ENCODE assay signal across 21 mouse cellular contexts in the genomic region with DNA sequence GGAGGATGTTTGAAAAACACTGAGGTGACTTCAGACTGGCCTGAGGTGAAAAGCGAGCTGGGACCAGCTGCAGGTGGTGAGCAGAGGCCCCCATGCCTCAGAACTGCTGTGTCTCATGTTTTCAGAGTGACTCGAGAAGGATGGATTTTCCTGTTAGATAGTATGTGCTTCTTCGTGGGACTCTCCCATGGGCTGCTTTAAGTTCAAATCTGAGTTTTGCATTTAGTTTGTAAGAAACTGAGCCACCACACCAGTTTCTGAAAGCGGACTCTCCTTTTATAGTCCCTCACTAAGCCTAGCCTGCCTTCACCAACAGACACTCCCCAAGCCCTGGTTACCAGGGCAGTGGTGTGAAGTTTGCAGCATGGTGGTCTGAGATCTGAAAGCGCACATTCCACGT. TPM values are rescaled to one million over a fixed set of nuclear protein-coding genes. Genes with fewer than 3 reads are reported as not detected.
DNase-seq lines count a peak whose midpoint lies in the region; ATAC-seq lines count a peak whose summit lies in the region.
"Had no signal": no experiment of that assay in that cellular context is flagged by ENCODE, and none has a peak within 500 bp of the region (broad histone marks: within the 10 kb centered on the region; RNA-seq: fewer than 3 reads in every experiment).

No protein-coding gene starts in this region.

- no peak for ATAC-seq in kidney, embryonic 16.5 days (ENCODE audit: low FRiP score, low TSS enrichment)
- no peak for ATAC-seq in stomach, embryonic 15.5 days (ENCODE audit: insufficient read depth, low FRiP score, low read depth)
- ATAC-seq: CD4-positive, CD25-positive, alpha-beta regulatory T cell, adult 4 months; forebrain, embryonic 16.5 days had no signal

- H3K9ac ChIP-seq in kidney, embryonic 16.5 days (replicated peaks; ENCODE audit: low read length), result no peak overlapping the region
- no peak overlapping the region for H3K9ac ChIP-seq in stomach, embryonic 15.5 days
- H3K9ac ChIP-seq: embryonic facial prominence, embryonic 12.5 days; forebrain, embryonic 12.5 days; heart, embryonic 15.5 days had no signal

- H3K36me3 ChIP-seq in kidney, embryonic 16.5 days (ENCODE audit: insufficient read depth, low read length), result peaks cover 23% of the 10 kb centered on the region; the same call in 1 of the 2 replicates
- peaks cover 15% of the 10 kb centered on the region; the same call in 1 of the 2 replicates for H3K36me3 ChIP-seq in stomach, embryonic 15.5 days
- H3K36me3 ChIP-seq: forebrain, embryonic 12.5 days; hindbrain, embryonic 10.5 days had no signal

- no peak overlapping the region for H3K4me3 ChIP-seq in kidney, embryonic 16.5 days (ENCODE audit: low read length)
- no peak overlapping the region for H3K4me3 ChIP-seq in stomach, embryonic 15.5 days (replicated peaks)
- H3K4me3 ChIP-seq: embryonic facial prominence, embryonic 12.5 days; forebrain, embryonic 12.5 days; heart, adult 2 months; heart, embryonic 15.5 days; hindbrain, embryonic 10.5 days had no signal

- 0 out of 2 replicates have a peak overlapping the region, but pooled peaks have one; percentile 55 for H3K27ac ChIP-seq in kidney, embryonic 16.5 days (ENCODE audit: low read length)
- peak overlapping the region; percentile 21 for H3K27ac ChIP-seq in stomach, embryonic 15.5 days
- H3K27ac ChIP-seq: embryonic facial prominence, embryonic 12.5 days; forebrain, embryonic 12.5 days; heart, embryonic 15.5 days; hindbrain, embryonic 10.5 days had no signal

- peaks cover 32% of the 10 kb centered on the region; the same call in 1 of the 2 replicates for H3K4me1 ChIP-seq in kidney, embryonic 16.5 days (ENCODE audit: insufficient read depth, low read length)
- peaks cover 27% of the 10 kb centered on the region for H3K4me1 ChIP-seq in stomach, embryonic 15.5 days
- H3K4me1 ChIP-seq: forebrain, embryonic 12.5 days had no signal

- H3K27me3 ChIP-seq in kidney, embryonic 16.5 days (ENCODE audit: insufficient read depth, low read length), result no peaks in the 10 kb centered on the region
- no peaks in the 10 kb centered on the region for H3K27me3 ChIP-seq in stomach, embryonic 15.5 days (replicated peaks)
- H3K27me3 ChIP-seq: embryonic facial prominence, embryonic 12.5 days; forebrain, embryonic 12.5 days; heart, embryonic 15.5 days had no signal

- peak; percentile 61 for DNase-seq in heart, adult 11 months
- DNase-seq in heart, postnatal 14 days, result no peak
- no peak for DNase-seq in kidney, adult 18-20 months
- no peak for DNase-seq in cerebellum, adult 9-10 months
- DNase-seq in layer of hippocampus, adult 11-12 months (ENCODE audit: low spot score), result no peak
- DNase-seq: adrenal gland, postnatal 10 days; B cell, adult 2 months; cerebellum, adult 11 months; cerebellum, adult 8-10 months; cerebellum, postnatal 25 days; gastrocnemius, postnatal 10 days; heart, adult 2 months had no signal

- intact Hi-C loops in heart, postnatal 14 days (cut with DNase I), result no loop called here

- WGBS in kidney, embryonic 16.5 days, result 61% methylated on average over 6 of the region's 6 CpGs
- WGBS in stomach, embryonic 15.5 days, result 62% methylated on average over 6 of the region's 6 CpGs

- no peak overlapping the region for H3K4me2 ChIP-seq in kidney, embryonic 16.5 days (replicated peaks; ENCODE audit: low read depth, low read length)
- no peak overlapping the region for H3K4me2 ChIP-seq in stomach, embryonic 15.5 days
- H3K4me2 ChIP-seq: embryonic facial prominence, embryonic 12.5 days; forebrain, embryonic 12.5 days; heart, embryonic 11.5 days; heart, embryonic 15.5 days had no signal

- no peaks in the 10 kb centered on the region for H3K9me3 ChIP-seq in kidney, embryonic 16.5 days (ENCODE audit: low read length)
- H3K9me3 ChIP-seq in stomach, embryonic 15.5 days, result no peaks in the 10 kb centered on the region
- H3K9me3 ChIP-seq: embryonic facial prominence, embryonic 12.5 days; forebrain, embryonic 12.5 days; heart, embryonic 15.5 days; hindbrain, embryonic 10.5 days had no signal

RNA-seq across cellular contexts. Expression of gene Mettl14, which starts 48.1 kb away (rescaled TPM):
- 10 to 100 TPM; 10.1 to 10.8 TPM for total RNA-seq in heart, postnatal 14 days (2021)
- 29.5 and 30.7 TPM in 2 replicates for polyA plus RNA-seq in kidney, embryonic 16.5 days (2015; fragmentation: Nextera tagmentation; extraction: Ambion mirVana)
- polyA plus RNA-seq in stomach, embryonic 15.5 days (2015; fragmentation: Nextera tagmentation; extraction: Ambion mirVana), result 23.3 and 25.0 TPM in 2 replicates
